Mouse (Mus musculus): ENCODE measurements around the gene Gm2310. TPM values are rescaled to one million over a fixed set of nuclear protein-coding genes. Genes with fewer than 3 reads are reported as not detected.
A peak's percentile ranks its signal among the peaks of the same experiment; 100 is the strongest.
"Not testable (repeated sequence)": the region's sequence is repeated elsewhere in the genome, so short reads cannot be mapped to it uniquely, and the experiment has no call there.

Gm2310 gene
- polyA plus RNA-seq (2015; fragmentation: Nextera tagmentation; extraction: Ambion mirVana) = not detected in 2 replicates

DNA sequence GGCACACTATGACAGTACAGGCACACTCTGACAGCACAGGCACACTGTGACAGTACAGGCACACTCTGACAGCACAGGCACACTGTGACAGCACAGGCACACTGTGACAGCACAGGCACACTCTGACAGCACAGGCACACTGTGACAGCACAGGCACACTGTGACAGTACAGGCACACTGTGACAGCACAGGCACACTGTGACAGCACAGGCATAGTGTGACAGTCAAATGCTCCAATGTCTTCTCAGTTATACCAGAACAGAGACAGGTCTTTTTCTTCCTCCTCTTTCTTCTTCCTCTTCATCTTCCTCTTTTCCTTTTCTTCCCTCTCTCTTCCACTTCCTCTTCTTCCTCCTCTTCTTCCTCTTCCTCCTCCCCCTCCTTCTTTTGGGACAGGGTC is at the start of gene Gm2310:
Gm2310 (minus strand) TSS at position 101 of the 400 bp plus-strand sequence.
- not testable (repeated sequence) for H3K4me3 ChIP-seq (replicated peaks); ATAC-seq (ENCODE audit: insufficient number of reproducible peaks, low FRiP score, low TSS enrichment, low read depth); H3K9ac ChIP-seq; H3K27ac ChIP-seq (replicated peaks); H3K36me3 ChIP-seq; H3K27me3 ChIP-seq; H3K4me1 ChIP-seq; H3K4me2 ChIP-seq (replicated peaks); H3K9me3 ChIP-seq (replicated peaks)

DNA sequence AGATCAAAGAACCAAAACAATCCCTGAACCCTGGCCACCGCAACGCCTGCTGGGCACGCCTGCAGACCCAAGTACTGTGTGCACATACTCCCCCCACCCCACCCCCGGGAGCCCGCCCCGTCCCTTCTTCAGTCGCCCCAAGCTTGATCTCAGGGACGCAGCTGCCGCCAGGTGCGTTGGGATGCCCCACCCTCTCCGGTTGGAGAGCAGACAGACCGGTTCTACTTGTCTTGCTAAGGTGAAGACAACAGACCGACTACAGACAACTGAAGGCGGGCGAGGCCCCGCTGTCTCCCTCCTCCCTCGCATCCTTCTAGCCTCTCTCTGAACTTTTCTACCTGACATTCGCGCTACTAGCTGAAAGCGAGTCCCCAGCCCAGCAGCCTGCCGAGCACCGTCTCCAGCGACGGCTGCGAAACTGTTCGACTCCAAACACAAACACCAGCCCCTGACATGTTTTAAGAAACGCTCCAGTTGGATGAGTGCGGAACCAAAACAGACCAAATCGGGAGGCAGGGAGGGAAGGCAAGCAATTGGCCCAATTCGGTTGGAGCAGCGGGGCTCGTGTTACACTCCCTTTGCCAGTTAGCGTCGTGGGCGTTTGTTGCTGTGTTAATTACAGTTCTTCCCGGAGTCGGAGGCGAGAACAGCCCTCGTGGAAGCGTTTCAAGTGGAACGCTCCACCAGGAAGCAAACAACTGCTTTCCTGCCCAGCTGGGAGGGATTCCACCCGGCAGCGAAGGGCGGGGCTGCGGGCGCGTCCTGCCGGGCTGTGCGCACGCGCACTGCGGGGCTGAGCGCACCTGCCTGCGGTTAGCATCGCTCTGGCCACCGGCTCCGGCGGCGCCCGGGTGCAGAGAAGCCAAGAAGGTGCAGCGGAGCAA is 49.1 kb upstream of the Gm2310 start:
- Histone ChIP-seq H3K4me1 (peaks cover 9% of the 10 kb centered on the region; the same call in 1 of the 2 replicates), H3K4me2 (replicated peaks) (peak overlapping the region; percentile 86), H3K36me3 (no peaks in the 10 kb centered on the region), H3K27ac (replicated peaks) (peak overlapping the region; percentile 92), H3K27me3 (0 out of 2 replicates have a peak, but pooled peaks cover 4% of the 10 kb centered on the region), H3K4me3 (replicated peaks) (peak overlapping the region; percentile 58), H3K9me3 (replicated peaks) (no peaks in the 10 kb centered on the region), H3K9ac (peak overlapping the region; percentile 33)
- peak; percentile 86 for ATAC-seq (ENCODE audit: insufficient number of reproducible peaks, low FRiP score, low TSS enrichment, low read depth)
- under 1% methylated on average over 61 of the region's 61 CpGs for WGBS

GRCm38 (mm10) chr15:8568286-8568644 is 48.5 kb upstream of the Gm2310 start:
- 0 out of 2 replicates have a peak, but pooled peaks have one; percentile 13 for ATAC-seq (ENCODE audit: insufficient number of reproducible peaks, low FRiP score, low TSS enrichment, low read depth)
- Histone ChIP-seq H3K4me1 (peaks cover 9% of the 10 kb centered on the region; the same call in 1 of the 2 replicates), H3K36me3 (no peaks in the 10 kb centered on the region), H3K9ac (peak overlapping the region; percentile 33; the same call in 1 of the 2 replicates), H3K9me3 (replicated peaks) (no peaks in the 10 kb centered on the region), H3K27me3 (0 out of 2 replicates have a peak, but pooled peaks cover 4% of the 10 kb centered on the region), H3K4me3 (replicated peaks) (peak overlapping the region; percentile 58), H3K27ac (replicated peaks) (peak overlapping the region; percentile 92), H3K4me2 (replicated peaks) (peak overlapping the region; percentile 86)
- WGBS = 4% methylated on average over 7 of the region's 7 CpGs

GRCm38 (mm10) chr15:8565416-8565815 is 45.7 kb upstream of the Gm2310 start:
- Histone ChIP-seq H3K9me3 (replicated peaks) (no peaks in the 10 kb centered on the region), H3K4me1 (peaks cover 9% of the 10 kb centered on the region; the same call in 1 of the 2 replicates), H3K27ac (replicated peaks) (no peak overlapping the region), H3K4me2 (replicated peaks) (no peak overlapping the region), H3K9ac (no peak overlapping the region), H3K4me3 (replicated peaks) (no peak overlapping the region), H3K27me3 (0 out of 2 replicates have a peak, but pooled peaks cover under 1% of the 10 kb centered on the region), H3K36me3 (no peaks in the 10 kb centered on the region)
- ATAC-seq (ENCODE audit: insufficient number of reproducible peaks, low FRiP score, low TSS enrichment, low read depth) = no peak
- WGBS = 47% methylated on average over 6 of the region's 6 CpGs

DNA sequence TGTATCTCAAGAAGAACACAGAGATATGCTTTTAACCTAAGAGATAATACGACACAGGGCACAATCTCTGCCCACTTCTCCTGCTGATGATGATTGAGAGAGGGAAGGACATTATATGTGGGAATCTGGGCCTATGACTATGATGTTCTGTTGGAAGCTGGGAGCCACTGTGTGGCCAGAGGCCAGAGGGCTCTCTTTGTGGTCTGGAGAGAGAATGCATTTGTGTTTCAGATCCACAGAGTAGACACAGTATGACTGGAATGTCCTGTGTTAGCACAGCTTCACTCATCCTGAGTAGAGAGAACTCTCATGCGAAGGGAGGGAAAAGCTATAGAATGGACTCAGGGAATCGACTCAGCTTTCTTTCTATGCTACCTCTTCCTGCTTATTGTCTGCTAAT is 44.6 kb upstream of the Gm2310 start:
- ATAC-seq (ENCODE audit: insufficient number of reproducible peaks, low FRiP score, low TSS enrichment, low read depth) = no peak
- Histone ChIP-seq H3K27me3 (no peaks in the 10 kb centered on the region), H3K9ac (no peak overlapping the region), H3K4me2 (replicated peaks) (no peak overlapping the region), H3K36me3 (no peaks in the 10 kb centered on the region), H3K27ac (replicated peaks) (no peak overlapping the region), H3K4me3 (replicated peaks) (no peak overlapping the region), H3K4me1 (peaks cover 4% of the 10 kb centered on the region; the same call in 1 of the 2 replicates), H3K9me3 (replicated peaks) (no peaks in the 10 kb centered on the region)
- 92% methylated on average over 3 of the region's 3 CpGs for WGBS

DNA sequence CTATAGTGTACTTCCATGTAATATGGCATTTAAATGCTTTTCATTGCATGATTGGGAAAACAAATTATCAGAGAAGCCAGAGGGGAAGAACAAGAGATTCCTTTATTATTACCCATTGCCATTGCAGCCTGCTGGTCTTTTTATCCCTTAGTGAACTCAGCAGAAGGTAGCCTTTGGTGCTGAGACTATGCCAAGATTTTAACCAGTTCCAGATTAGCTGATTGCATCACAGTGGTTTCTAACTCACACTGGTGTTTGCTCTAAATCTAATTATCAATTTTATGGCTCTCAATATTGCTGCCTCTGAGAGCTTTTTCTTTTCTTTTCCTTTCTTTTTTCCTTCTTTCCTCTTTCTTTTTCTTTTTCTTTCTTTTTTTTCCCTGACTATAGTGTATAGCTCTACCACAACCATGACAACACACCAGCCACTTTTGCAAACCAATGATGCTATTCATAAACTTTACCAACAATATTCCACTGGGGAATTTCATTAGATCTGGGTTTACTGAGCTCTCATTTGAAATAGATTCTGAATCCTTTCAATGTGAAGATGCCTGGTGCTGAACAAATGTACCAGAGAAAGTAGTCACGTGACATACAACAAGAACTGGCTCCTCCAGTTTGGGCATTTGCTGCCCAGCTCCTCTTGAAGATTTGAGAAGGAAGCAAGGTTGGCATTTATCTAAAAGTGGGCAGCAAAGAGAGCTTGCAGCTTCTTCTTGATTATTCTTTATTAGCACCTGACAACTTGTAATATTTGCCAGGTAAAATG is 43.9 kb upstream of the Gm2310 start:
- Histone ChIP-seq H3K9me3 (replicated peaks) (no peaks in the 10 kb centered on the region), H3K4me2 (replicated peaks) (no peak overlapping the region), H3K9ac (no peak overlapping the region), H3K36me3 (no peaks in the 10 kb centered on the region), H3K4me1 (peaks cover 3% of the 10 kb centered on the region; the same call in 1 of the 2 replicates), H3K27me3 (no peaks in the 10 kb centered on the region), H3K4me3 (replicated peaks) (no peak overlapping the region), H3K27ac (replicated peaks) (no peak overlapping the region)
- WGBS = 67% methylated on average over 1 of the region's 1 CpGs
- ATAC-seq (ENCODE audit: insufficient number of reproducible peaks, low FRiP score, low TSS enrichment, low read depth) = no peak

- Histone ChIP-seq H3K4me2 (replicated peaks) (no peak overlapping the region), H3K4me3 (replicated peaks) (no peak overlapping the region), H3K36me3 (no peaks in the 10 kb centered on the region), H3K9ac (no peak overlapping the region), H3K4me1 (no peaks in the 10 kb centered on the region), H3K9me3 (replicated peaks) (no peaks in the 10 kb centered on the region), H3K27me3 (no peaks in the 10 kb centered on the region), H3K27ac (replicated peaks) (no peak overlapping the region)
- WGBS = 71% methylated on average over 7 of the region's 7 CpGs
- ATAC-seq (ENCODE audit: insufficient number of reproducible peaks, low FRiP score, low TSS enrichment, low read depth) = no peak
Observed at GRCm38 (mm10) chr15:8562776-8563175, 43.0 kb upstream of the Gm2310 start.

GRCm38 (mm10) chr15:8531201-8531600 is 11.4 kb upstream of the Gm2310 start:
- H3K9me3 ChIP-seq (replicated peaks) = no peaks in the 10 kb centered on the region
- no peak for ATAC-seq (ENCODE audit: insufficient number of reproducible peaks, low FRiP score, low TSS enrichment, low read depth)
- H3K27ac ChIP-seq (replicated peaks) = no peak overlapping the region
- H3K4me3 ChIP-seq (replicated peaks) = no peak overlapping the region
- WGBS = 55% methylated on average over 5 of the region's 5 CpGs
- no peaks in the 10 kb centered on the region for H3K4me1 ChIP-seq
- H3K27me3 ChIP-seq = no peaks in the 10 kb centered on the region
- H3K36me3 ChIP-seq = no peaks in the 10 kb centered on the region
- no peak overlapping the region for H3K9ac ChIP-seq
- H3K4me2 ChIP-seq (replicated peaks) = no peak overlapping the region

GRCm38 (mm10) chr15:8512957-8513356 is 6.8 kb downstream of the Gm2310 start:
- Histone ChIP-seq H3K4me1 (0 out of 2 replicates have a peak, but pooled peaks cover 7% of the 10 kb centered on the region), H3K9me3 (replicated peaks) (no peaks in the 10 kb centered on the region), H3K9ac (no peak overlapping the region), H3K36me3 (no peaks in the 10 kb centered on the region), H3K27ac (replicated peaks) (no peak overlapping the region), H3K4me3 (replicated peaks) (no peak overlapping the region), H3K4me2 (replicated peaks) (no peak overlapping the region), H3K27me3 (no peaks in the 10 kb centered on the region)
- WGBS = 29% methylated on average over 5 of the region's 5 CpGs
- ATAC-seq (ENCODE audit: insufficient number of reproducible peaks, low FRiP score, low TSS enrichment, low read depth) = no peak

GRCm38 (mm10) chr15:8511861-8512260 is 7.9 kb downstream of the Gm2310 start:
- no peaks in the 10 kb centered on the region for H3K36me3 ChIP-seq
- 33% methylated on average over 9 of the region's 9 CpGs for WGBS

DNA sequence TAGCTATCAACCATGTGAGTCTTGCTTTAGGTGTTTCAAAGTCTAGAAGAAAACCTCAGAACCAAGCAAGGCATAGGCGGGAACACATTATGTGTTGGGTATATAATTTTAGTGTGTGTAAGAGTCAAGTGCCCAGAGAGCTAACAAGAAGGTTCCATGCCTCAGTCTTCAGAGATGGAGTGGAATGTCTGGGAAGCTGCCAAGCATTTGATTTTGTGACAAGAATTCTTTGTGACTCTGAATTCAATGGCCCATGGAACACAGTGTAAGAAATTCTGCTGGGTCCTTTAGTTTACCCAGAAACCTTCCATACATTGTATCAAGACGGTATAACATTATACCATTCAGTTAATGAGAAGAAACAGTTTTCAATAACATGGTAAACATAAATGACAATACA is 17.3 kb downstream of the Gm2310 start:
- no peak overlapping the region for H3K9ac ChIP-seq
- no peaks in the 10 kb centered on the region for H3K27me3 ChIP-seq
- ATAC-seq (ENCODE audit: insufficient number of reproducible peaks, low FRiP score, low TSS enrichment, low read depth) = no peak
- no peaks in the 10 kb centered on the region for H3K36me3 ChIP-seq
- no peaks in the 10 kb centered on the region for H3K9me3 ChIP-seq (replicated peaks)
- 85% methylated on average over 2 of the region's 2 CpGs for WGBS
- no peak overlapping the region for H3K4me2 ChIP-seq (replicated peaks)
- H3K4me3 ChIP-seq (replicated peaks) = no peak overlapping the region
- no peaks in the 10 kb centered on the region for H3K4me1 ChIP-seq
- no peak overlapping the region for H3K27ac ChIP-seq (replicated peaks)

More at GRCm38 (mm10) chr15:8511861-8512260, 7.9 kb downstream of the Gm2310 start:
- Histone ChIP-seq H3K9ac (no peak overlapping the region), H3K27me3 (no peaks in the 10 kb centered on the region), H3K4me1 (0 out of 2 replicates have a peak, but pooled peaks cover 7% of the 10 kb centered on the region), H3K4me2 (replicated peaks) (no peak overlapping the region), H3K4me3 (replicated peaks) (no peak overlapping the region), H3K27ac (replicated peaks) (no peak overlapping the region), H3K9me3 (replicated peaks) (no peaks in the 10 kb centered on the region)
- ATAC-seq (ENCODE audit: insufficient number of reproducible peaks, low FRiP score, low TSS enrichment, low read depth) = no peak

Data from embryonic facial prominence, embryonic 15.5 days (tissue).